Mouse (Mus musculus) liver, adult (tissue): ENCODE data around the gene Prnp.

ENCODE experiments used
- GATA4 ChIP-seq: IDR thresholded peaks from 2 replicates; pipeline ENCODE4 v1.6.1; 2014; ENCODE audit warnings: mild to moderate bottlenecking, low read length; ENCODE audit not compliant: insufficient replicate concordance

Prnp gene

DNA sequence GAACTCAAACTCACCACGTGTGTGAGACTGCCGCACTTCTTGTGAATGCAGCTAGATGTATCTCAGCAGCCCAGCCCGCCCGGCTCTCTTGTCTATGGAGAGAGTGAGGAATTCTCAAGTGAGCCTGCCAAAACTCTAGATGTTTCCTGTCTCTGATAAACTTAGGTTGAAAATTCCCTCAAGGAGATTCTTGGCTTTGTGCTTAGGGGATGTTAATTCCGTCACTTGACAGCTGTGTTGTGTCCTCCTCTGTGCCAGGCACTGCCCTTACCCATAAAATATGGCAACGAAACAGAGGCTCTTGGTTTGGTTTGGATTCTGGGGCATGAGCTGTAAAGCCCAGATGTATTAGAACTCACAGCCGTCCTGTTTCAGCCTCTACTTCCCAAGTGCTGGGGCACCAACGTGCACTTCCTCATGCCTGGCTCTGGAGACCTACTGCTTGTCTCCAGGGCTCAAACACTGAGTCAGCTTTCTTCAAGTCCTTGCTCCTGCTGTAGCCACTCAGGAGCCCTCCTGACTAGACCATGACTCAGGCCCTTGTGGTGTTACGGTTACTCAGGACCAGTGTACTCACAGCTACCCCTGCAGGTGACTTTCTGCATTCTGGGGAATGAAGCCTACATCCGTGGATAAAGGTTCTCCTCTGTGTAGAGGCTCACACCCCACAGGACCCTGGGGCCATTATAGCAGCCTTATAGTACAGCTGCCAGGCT, 25.8 kb downstream of the Prnp start:
- no peak for TF ChIP-seq GATA4

DNA sequence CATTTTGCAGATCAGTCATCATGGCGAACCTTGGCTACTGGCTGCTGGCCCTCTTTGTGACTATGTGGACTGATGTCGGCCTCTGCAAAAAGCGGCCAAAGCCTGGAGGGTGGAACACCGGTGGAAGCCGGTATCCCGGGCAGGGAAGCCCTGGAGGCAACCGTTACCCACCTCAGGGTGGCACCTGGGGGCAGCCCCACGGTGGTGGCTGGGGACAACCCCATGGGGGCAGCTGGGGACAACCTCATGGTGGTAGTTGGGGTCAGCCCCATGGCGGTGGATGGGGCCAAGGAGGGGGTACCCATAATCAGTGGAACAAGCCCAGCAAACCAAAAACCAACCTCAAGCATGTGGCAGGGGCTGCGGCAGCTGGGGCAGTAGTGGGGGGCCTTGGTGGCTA, 26.7 kb downstream of the Prnp start:
- TF ChIP-seq GATA4: no peak

DNA sequence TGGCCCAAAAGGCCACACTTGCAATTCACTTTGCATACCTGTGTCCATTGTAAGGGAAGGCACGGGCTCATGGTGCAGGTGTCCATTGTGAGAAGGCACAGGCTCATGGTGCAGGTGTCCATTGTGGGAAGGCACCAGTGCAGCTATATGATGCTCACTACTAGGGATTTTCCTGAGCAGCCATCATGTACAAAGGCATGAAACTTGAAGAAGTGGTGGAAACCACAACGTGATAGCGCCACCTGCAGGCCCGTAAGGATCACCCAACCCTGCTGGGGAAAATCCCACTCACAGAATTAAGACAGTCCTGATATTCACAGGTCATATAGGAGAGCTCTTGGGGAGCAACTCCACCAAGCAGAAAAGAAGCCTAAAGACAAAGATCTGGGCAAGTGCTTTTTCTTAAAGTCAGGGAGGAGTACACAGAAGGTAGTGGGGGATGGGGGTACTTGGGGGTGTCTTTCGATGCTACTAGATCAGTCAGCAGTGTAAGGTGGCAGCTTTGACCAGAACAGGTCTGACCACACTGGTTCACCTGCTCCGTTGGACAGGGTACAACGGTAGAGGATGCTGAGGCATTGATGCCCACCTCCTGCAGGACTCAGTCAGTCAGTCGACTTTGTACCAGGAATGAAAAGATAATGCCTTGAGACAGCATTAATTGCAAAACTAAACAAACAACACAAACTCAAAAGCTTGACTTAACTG, 29.8 kb downstream of the Prnp start:
- no peak for TF ChIP-seq GATA4

DNA sequence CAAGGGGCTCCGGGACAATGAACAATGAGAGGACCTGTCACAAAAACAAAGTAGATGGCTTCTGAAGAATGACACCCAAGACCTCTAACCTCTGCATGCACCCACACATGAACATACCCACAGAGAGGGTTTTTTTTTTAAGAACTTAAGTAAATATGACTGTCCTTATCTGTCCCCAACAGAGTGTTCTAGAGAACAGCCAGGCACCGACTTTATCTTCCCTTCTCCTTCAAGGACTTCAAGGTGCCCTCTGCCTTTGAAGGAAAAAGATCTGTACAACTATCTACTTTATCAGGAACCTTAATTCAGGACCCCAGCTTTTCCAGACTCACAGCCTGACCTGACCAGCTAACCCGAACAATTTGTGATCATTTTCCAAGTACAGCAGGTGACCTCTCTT, 30.8 kb downstream of the Prnp start:
- no peak for TF ChIP-seq GATA4

DNA sequence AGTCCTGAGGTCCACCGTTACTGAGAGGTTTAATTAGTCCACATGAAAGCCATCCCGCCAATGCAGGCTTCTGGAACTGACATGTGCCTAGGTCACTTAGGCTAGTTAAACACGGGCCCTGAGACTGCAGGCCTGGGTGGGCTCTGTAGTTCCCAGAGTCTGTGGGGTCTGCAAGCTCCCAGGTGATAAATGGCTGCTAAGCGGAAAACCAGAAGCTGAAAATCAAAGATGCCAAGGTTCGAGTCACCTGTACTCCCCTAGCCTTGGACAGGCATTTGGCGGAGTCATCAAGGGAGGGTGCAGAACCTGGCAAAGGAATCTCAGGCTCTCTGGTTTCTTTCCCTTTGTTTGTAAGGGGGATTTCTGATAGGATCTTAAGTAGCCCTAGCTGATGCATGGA, 31.8 kb downstream of the Prnp start:
- no peak for TF ChIP-seq GATA4

DNA sequence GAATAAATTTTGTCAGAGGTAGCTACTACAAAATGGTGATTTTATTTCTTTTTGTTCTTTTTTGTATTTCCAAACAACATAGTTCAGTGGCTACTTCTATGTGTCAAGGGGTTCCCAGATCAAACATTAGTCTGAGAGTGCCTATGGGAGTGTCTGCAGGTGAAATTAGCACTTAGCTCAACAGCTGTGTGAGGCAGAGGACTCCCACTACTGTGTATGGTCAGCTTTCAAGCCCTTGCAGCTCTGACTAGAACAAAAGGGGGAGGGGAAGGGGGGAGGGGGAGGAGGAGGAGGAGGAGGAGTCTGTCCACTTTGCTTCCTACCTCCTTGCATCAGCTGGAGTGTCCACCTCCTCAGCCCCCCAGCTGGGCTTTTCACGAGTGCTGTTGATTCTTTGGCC, 34.6 kb downstream of the Prnp start:
- no peak for TF ChIP-seq GATA4

DNA sequence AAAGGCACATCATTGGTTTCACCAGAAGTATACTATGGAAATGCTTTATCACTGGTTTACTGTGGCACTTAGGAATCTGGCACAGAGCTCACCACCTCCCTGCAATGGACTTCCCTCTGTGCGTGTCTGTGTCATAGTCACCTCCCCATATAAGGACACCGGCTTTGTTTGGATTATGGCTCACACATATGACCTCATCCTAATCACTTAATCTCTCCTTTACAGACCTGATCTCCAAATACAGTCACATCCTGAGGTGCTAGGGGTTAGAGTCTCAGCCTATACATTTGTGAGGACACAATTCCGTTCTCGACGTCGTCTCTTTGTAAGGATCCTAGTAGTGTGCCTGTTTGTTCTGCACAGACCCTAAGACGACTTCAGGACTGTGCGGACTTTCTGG, 35.5 kb downstream of the Prnp start:
- TF ChIP-seq GATA4: no peak

DNA sequence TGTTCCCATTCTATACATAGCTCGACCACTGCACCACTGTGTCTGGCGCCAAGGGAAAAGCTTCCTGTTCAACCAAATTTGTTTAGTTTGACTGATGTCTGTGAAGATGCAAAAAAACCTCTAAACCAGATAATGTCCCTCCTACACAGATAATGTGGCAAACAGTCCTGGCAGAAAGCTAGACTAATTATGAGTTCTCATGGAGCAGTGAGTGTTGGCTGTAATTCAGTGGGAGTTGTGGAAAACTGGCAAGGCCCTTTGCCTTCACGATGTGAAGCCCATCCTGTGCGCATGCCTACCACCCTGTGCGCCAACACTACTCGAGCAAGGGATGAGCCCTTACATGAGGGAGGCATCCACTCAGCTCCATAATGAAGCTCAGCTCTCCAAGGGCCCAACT, 36.0 kb downstream of the Prnp start:
- TF ChIP-seq GATA4: no peak

DNA sequence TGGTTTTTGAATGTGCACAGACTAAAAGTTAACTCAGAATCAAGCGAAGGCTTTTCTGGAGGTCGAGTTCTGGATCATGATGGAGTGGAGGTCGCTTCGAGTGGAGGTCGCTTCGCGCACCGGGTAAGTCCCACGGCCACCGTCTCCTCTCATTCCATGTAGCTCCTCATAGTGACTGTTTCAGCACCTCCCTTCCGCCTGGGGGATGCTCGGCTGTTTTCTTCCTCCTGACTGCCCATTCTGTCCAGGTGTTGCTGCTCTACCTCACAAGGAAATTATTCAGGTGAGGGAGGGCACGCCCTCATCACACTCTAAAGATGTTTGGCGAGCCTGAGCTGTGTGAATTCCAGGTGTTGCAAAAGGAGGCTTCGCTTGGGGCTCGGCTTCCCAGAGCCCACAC, 36.6 kb downstream of the Prnp start:
- TF ChIP-seq GATA4: no peak

DNA sequence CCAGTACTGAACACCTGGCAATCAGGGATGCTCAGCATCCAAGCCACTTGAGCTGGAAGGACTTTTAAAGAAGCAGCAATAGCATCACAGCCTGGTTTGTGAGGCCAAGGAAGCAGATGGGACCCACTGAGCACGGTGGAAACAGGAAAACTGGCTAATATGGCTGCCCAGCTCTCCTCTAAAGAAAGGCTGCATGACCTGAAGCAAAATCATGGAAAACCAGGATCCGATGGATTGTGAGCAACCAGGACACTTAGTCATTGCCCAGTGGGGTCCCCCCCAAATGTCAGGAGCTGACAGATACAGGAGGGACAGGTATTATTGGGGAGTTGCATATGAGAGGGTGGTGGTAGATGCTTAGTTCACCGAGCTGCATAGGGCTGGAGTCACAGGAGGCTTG, 38.4 kb downstream of the Prnp start:
- no peak for TF ChIP-seq GATA4

DNA sequence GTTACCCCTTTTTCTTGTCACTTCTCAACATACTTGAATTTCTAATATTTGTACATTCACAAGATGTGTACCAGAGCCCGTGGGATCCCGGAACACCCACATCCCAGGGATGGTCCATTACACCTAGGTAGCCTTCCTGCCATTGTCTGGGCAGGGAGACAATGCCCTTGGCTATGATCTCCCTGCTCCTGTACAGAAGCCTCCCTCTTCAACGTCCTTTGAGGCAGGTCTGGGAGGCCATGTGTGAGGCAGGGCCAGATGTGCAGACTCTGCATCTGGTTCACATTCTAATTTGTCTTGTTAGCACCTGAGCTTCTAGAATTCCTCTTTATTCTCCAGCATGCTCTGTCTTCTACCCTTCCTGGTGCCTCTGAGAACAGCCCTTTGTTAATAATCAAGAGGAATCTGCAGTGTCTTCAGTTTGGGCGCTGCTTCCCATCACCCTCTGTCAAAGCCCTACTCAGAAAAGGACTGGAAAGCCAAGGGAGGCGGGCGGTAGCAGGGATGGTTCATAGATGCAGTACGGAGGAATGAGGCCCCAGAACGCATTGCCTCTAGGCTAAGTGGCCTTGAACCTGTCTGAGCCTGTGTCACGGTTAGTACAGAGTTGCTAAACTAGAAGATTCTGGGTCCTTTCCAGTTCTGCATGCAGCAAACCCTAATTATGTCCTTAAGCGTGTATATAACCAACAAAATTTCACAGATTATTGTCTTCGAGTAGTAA, 39.4 kb downstream of the Prnp start:
- TF ChIP-seq GATA4: no peak

DNA sequence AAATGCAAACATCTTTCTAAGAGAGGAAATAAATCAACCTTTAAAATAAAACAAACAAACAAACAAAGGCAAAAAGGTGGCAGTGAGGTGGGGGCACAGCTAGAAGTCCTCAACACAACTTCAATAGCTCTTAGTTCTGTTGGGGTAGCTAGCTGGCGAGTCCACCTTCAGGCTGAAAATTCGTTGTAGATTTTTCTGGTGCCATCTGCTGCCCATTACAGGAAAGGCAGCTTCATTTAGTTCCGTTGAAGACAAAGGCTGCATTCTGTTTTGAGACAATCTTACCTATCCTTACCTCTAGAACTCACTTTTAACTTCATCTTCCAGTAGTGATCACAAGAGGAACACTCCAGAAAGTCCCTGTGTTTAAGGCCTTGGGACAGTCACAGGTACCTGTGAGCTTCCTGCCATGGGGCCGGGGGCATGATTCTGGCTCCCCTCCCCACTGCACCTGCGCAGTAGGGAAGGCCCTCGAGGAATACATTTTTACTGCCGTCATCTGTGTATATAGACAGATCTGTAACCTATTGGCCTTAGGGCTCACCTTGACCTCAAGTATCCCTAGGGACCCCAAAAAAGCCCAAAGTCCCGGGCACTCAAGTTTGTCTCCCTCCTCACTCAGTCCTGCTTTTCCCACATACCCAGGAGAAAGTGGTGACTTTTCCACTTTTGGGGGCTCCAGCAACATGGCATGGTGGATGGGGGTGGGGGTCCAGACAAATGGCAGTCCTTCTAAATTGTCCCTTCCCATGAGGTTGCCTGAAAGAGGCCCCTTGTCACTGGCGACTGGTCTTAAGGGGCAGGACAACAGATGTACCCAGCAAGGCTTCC, 40.3 kb downstream of the Prnp start:
- TF ChIP-seq GATA4: no peak

DNA sequence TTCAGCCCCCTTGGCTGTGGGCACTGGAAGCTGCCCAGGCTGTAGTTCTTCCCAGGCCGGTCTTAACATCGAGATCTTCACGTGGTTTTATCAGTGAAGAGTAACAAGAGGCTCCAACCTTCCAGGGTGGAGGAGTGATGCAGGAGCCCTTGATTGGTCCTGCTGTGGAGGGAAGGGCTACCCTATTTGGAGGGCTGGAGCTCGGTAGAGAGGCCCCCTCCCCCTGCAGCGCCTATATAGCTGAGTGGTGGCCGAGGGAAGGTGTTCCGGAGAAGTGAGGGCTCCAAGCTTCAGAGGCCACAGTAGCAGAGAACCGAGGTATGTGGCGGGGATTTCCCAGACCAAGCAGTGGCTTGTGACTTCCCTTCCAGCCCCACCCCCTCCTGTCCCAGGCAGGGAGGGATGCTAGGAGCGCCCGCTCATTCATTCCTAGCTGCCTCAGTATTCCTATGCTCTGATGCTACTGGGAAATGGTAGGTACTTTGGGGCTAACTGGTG, 40.9 kb downstream of the Prnp start, which contains the start of gene Prnd:
Prnd (plus strand) TSS at position 264 of the 498 bp plus-strand sequence.
- no peak for TF ChIP-seq GATA4

DNA sequence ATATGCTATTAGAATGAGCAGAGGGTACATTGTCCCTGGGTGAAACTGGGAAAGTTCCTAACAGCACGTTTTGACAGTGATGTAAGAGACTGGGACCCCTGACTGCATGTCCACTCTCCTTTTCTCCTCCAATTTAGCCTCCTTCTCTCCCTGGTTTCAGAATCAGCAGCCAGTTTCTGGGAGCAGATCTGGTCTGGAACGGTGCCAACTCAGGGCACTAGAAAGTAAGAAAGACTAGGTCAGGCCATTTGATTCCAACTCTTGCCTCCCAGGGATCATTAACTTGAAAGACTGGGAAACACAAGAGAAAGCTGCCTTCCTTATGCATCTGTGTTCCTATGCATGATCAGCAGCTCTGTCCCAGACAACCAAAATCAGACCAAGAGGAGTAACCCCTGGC, 42.7 kb downstream of the Prnp start:
- no peak for TF ChIP-seq GATA4

DNA sequence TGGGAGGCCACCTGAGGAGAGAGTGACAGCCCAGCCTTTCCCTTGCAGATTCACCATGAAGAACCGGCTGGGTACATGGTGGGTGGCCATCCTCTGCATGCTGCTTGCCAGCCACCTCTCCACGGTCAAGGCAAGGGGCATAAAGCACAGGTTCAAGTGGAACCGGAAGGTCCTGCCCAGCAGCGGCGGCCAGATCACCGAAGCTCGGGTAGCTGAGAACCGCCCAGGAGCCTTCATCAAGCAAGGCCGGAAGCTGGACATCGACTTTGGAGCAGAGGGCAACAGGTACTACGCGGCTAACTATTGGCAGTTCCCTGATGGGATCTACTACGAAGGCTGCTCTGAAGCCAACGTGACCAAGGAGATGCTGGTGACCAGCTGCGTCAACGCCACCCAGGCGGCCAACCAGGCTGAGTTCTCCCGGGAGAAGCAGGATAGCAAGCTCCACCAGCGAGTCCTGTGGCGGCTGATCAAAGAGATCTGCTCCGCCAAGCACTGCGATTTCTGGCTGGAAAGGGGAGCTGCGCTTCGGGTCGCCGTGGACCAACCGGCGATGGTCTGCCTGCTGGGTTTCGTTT, 43.3 kb downstream of the Prnp start:
- TF ChIP-seq GATA4: no peak
